Mouse (Mus musculus) urinary bladder, postnatal 14 days (tissue): ENCODE data around the gene Ccdc90b.

Source experiments
- DNase-seq: peaks from one replicate; pipeline ENCODE4 v3.0.0; 2021; ENCODE audit warnings: low spot score

Ccdc90b gene

GRCm38 (mm10) chr7:92560986-92561876 is at the start of gene Ccdc90b:
Gene Ccdc90b, plus strand, starts transcription at chr7:92561149.
- DNase-seq: peak; percentile 85

- no peak for DNase-seq
Measured at GRCm38 (mm10) chr7:92520397-92520796, 40.6 kb upstream of the Ccdc90b start.

- DNase-seq: peak; percentile 5
Measured at GRCm38 (mm10) chr7:92520820-92521219, 40.1 kb upstream of the Ccdc90b start.

DNA sequence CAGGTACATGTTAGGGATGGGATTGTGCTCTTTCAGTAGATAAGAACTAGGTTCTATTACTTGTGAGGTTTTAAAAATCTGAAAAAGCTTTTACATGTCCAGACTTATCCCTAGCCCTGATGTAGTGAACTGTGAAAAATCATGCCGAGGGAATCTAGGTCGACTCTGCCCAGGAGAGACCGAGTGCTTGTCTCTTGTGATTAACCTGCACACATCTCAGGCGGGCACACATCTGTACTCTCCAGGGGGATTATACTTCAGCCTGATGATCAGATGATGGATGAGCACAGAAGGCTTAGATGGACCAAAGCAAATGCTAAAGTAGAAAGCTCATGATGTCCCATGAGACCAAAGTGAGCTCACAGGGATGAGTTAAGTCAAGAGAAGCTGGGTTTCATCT is 31.7 kb upstream of the Ccdc90b start:
- no peak for DNase-seq

- no peak for DNase-seq
Measured at GRCm38 (mm10) chr7:92532351-92533036, 28.5 kb upstream of the Ccdc90b start.

GRCm38 (mm10) chr7:92546763-92547162 is 14.2 kb upstream of the Ccdc90b start:
- no peak for DNase-seq

- DNase-seq: no peak
Measured at GRCm38 (mm10) chr7:92550248-92550989, 10.5 kb upstream of the Ccdc90b start.

GRCm38 (mm10) chr7:92550990-92551392 is 10.0 kb upstream of the Ccdc90b start:
- DNase-seq: peak; percentile 15

GRCm38 (mm10) chr7:92558744-92559143 is 2.2 kb upstream of the Ccdc90b start:
- no peak for DNase-seq

DNA sequence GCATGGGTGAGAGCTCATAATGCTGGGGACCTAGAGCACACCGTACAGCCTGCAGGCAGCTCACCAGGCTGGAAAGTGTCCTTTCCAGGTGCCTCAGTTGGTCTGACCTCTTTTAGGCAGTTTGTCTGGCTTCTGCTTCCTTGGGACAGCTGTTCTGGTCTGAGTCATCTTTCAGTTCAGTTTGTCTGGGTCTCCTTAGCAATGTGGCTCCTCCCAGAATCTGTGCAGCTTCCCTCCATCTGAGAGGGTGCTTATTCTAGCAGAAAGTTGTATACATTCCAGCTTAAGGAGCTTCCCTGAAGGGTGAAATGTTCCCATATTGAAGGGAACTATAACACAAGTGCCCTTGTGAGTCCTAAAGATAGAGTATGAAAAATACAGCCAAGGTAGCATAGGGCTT is 5.8 kb downstream of the Ccdc90b start:
- no peak for DNase-seq

DNA sequence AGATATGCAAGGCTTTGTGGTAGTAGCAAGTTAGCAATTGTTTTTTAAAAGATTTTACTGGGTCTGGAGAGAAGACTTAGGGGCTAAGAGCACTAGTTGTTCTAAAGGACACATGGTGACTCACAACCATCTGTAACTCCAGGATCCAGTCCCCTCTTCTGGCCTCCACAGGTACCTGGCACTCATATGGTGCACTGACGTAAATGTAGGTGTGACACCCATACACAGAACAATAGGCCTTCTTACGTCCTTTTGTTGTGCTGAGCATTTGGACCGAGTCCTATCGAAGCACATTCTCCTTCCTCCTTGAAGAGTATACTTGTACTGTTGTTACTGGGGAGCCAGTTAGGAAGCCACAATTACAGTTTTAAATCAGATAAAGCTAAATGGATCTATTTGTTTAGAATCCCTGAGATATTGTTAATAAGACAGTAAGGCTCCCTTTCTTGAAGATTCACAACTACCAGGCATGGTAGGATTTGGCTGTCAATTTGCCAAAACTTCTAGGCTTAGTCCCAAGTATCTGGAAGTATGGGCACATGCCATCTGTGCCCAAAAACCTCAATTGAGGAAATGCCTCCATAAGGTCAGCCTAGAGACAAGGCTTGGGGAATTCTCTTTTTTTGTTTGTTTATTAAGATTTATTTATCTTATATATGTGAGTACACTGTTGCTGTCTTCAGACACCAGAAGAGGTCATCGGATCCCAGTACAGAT is 19.7 kb downstream of the Ccdc90b start:
- DNase-seq: no peak

GRCm38 (mm10) chr7:92583567-92583966 is 22.6 kb downstream of the Ccdc90b start:
- DNase-seq: no peak

DNA sequence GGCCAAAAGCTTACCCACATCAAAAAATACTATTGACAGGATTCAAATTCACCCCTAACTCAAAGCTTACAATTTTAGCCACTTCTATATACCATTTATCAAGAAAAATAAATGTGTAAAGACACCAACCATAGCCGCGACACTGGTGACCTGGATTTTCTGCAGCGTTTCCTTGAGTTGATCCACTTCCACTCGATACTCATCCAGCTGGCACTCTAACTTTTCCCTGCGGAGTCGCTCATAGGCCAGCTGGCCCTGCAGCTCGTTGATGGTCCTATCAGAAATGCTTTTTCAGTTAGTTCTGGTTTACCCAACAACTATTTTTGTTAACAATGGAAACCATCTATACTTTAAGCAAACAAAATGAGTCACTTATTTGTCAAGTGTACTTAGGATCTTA is 29.0 kb downstream of the Ccdc90b start:
- DNase-seq: no peak

DNA sequence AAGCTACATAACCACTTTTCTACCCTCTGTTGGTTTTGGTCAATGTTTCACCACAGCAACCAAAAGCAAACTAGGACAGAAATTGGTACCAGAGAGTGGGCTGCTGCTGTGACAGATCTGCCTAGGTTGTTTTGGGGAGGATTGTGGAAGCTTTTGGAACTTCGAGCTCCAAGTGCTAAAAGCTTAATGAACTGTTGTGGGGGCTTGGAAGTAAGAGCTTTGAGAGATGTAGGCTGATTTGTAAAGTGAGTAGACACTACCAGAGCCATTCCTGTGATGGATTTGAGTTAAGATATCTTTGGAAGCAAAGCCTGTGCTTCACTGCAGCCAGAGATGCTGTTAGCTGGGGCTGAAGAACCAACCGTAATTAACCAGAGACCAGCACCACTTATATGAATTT is 29.9 kb downstream of the Ccdc90b start:
- DNase-seq: no peak

DNA sequence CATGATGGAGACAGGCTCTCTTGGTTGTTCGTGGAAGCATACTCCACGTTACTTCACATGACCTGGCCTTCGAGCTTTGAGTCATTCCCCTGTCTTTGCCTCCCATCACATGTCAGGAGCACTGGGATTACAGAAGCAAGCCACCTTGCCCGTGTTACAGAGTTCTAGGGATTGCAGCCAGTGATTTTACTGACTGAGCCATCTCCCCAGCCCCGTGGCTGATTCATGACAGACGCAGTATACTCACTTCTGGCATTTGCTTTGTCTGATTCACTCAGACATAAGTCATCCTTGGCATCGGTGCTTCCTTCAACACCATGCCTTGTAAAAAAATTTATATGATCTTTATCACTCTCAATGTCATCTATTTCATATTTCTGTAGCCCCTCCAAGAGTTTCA is 44.0 kb downstream of the Ccdc90b start:
- no peak for DNase-seq

- DNase-seq: no peak
Measured at GRCm38 (mm10) chr7:92610830-92611229, 49.9 kb downstream of the Ccdc90b start.

DNA sequence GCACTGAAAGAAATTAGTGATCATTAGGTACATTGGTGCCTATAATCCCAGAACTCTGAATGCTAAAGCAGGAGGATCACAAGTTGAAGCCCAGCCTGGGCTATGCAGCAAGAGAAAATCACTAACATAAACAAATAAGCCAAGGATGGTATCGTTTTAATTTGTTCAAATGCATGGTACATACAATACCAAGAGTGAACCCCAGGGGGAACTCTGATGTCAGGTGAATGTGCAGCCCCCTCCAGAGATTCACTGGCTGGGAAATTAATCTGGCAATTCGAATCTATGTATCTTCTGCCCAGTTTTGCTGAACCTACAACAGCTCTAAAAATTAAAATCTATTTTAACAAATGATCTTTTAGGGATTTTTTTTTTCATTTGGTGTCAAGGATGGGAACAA is 63.5 kb downstream of the Ccdc90b start:
- DNase-seq: no peak

DNA sequence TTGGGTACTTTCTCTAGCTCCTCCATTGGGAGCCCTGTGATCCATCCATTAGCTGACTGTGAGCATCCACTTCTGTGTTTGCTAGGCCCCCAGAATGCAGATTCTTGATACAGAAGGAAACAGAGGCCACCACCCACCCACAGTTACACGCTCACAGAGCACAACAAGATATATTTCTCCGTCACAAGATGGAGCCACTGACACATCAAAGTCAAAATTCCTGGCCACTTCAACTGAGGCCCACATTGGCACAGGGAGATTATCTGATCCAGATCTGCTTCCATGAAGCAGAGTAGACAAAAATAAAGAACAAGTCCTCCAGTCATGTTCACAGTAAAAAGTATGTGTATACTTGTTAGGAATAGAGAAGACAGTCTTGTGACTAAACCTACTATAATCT is 69.2 kb downstream of the Ccdc90b start:
- DNase-seq: no peak
